Mouse (Mus musculus) layer of hippocampus, adult 8-10 months (tissue): ENCODE measurements around the gene Ms4a4b. TPM values are rescaled to one million over a fixed set of nuclear protein-coding genes. Genes with fewer than 3 reads are reported as not detected.
"Not testable (repeated sequence)": the region's sequence is repeated elsewhere in the genome, so short reads cannot be mapped to it uniquely, and the experiment has no call there.

Experiments used
- DNase-seq, 2 experiments: peaks; one replicate each; pipeline ENCODE4 v3.0.0; 2022; ENCODE audit warnings: low spot score in 2 of 2
- total RNA-seq, 4 experiments: library from RNA; stranded (reverse); gene quantifications; 2 replicates each; pipeline ENCODE4 v1.2.4; 2022

The Ms4a4b gene
- total RNA-seq, 4 experiments from 2014 or later, result 0.66 TPM; not detected in 3

DNA sequence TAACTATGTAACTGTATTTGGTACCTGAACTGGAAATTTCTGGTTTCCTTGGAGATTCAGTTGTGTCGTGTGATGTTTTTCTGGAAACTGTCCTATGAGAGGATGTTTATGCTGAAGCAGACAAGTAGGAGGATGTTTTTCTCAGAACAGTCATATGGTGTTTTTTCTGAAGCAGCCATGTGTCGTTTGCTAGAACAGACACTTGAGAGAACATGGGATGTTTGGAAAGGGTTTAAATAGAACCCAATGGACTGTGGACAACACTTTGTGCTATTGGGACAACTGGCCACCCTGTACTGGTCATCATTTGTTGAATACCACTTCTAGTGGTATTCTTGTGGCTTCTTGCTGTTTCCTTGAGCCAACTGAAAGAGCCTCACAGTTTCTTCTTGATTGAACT lies 42.4 kb downstream of the Ms4a4b start, which contains the start of gene Gm8369:
TSS of gene Gm8369 (plus strand) at position 193 of the 400 bp plus-strand sequence.
- DNase-seq, result peak; percentile 37 to 65

DNA sequence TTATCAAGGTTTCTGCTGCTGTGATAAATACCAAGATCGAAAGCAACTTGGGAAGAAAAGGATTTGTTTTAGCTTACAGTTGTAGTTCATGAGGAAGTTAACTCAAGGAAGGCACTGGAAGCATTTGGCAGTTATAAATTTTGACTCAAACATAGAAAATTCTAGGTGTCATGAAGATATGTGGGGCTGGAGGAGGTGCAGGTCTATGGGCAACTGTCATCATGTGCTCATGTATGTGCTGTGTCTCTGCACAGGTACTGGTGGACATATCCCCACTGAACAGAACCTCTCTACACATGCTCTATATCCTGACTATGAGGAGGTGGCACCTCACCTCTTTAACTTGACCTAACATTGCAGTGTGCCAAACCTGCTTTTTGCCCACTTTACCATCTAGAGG lies 43.2 kb downstream of the Ms4a4b start:
- DNase-seq, result no peak

DNA sequence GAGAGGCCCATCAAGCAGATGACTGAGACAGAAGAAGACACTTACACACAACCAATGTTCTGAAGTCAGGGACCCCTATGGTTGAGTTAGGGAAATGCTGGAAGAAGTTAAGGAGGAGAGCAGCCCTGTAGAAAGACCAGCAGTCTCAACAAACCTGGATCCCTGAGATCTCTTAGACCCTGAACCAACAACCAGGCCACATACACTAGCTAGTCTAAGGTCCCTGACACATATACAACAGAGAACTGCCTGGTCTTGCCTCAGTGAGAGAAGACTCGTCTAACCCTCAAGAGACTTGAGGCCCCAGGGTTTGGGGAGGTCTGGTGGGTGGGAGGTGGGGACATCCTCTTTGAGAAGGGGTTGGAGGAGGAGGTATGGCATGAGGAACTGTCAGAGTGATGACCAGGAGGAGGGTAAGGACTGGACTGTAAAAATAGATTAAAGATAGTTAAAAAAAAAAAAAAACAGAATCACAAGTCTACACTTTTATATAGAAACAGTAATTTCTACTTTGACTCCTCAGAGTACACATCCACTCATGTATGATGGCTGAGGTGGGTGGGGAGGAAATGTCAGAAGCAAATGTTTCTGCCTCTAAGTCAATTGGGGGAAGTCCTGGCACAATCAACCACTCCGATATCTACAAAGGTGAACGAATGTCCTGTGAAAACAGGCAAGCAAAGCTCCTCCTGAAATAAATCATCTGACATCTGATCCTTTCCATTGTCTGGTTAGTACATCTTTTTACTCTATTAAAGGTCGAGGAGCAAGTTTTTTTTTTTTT lies 48.2 kb downstream of the Ms4a4b start:
- no peak for DNase-seq

DNA sequence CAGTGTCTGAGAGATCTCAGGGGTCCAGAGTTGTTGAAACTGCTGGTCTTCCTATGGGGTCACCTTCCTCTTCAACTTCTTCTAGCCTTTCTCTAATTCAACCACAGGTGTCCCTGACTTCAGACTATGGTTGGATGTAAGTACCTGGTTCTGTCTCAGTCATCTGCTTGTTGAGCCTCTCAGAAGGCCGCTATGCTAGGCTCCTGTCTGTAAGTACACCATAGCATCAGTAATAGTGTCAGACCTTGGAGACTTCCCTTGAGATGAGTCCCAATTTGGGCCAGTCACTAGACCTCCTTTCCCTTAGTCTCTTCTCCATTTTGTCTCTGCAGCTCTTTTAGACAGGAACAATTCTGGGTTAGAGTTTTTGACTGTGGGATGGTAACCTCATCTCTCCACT lies 49.3 kb downstream of the Ms4a4b start:
- DNase-seq, result no peak

DNA sequence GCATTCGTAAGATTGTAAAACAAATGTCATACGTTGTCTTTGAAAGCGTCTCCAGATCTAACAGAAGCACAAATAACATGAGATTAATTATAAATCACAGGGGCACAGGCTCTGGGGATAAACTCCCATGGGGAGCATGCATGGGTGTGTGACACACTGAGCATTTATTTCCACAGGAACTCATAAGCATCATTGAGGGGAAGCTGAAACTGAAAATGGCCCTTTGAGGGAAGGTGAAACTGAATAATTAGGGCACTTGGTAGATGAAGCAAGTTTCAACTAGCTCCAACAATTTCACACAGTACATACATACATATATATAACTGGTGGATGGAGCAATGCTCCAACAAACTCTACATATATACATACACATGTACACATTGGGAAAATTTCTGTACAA lies 51.2 kb downstream of the Ms4a4b start:
- DNase-seq, result no peak

DNA sequence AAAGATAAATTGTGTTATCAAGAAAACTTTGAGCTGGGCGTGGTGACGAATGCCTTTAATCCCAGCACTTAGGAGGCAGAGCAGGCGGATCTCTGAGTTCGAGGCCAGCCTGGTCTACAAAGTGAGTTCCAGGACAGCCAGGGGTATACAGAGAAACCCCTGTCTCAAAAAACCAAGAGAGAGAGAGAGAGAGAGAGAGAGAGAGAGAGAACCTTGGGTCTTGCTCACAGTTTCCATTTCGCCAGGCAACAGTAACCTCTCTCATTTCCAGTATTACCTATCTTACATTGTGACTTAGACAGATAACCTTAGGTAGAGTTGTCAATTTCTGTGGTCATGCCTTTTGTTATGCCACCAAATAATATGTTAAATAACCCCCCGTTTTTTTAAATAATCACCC lies 53.0 kb downstream of the Ms4a4b start:
- no peak for DNase-seq

DNA sequence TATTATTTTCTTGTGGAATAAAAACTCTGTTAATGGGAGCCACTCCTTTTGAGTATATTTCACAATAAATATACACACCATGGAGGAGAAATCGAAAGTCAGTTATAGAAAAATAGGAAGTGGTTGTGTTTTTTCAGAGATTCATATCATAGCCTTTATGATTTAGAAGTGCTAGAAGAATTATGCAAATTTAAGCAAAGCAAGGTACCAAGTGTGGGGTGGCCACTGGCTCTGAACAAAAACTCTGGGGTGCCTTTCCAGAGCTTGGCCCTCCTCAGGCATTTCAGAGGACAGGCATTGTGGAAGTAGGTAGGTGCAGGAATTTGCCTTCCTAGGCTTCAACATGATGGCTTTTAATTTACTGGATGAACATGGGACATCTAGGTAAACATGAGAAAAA lies 53.9 kb downstream of the Ms4a4b start:
- DNase-seq, result not testable (repeated sequence)

DNA sequence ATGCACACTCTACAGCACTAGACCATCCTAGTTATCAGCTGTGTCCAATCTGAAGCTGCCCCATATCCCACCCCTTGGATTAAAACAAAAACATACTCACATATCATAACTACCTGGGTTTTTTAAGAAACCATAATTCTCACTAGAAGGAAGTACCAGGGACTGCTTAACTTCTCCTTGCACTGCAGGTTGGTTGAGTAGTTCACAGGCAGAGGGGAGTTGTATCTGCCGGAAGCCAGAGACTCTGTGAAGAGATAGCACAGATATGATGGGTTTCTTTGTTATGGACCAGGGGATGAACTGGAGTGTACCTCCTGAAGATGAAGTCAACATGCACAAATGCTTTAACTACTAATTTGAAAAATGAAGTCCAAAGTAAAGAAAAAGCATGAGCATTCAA lies 57.4 kb downstream of the Ms4a4b start:
- no peak for DNase-seq

DNA sequence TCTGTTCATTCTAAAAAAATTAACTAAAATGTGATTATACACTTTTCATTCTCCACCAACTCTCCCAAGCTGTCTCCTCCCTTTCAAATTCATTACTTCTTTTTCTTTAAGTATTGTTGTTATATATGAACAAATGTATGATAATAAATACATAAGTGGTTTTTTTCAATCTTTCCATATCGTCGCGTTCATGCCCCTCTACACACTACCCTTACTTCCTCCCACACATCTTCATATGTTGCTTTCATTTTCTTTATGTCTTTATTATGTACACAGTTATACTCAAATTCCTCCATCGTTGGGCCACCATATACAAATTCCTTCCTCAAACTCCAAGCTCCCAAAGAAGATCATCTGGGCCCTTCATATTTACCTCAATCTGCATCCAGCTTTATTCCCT lies 58.0 kb downstream of the Ms4a4b start:
- DNase-seq, result no peak

DNA sequence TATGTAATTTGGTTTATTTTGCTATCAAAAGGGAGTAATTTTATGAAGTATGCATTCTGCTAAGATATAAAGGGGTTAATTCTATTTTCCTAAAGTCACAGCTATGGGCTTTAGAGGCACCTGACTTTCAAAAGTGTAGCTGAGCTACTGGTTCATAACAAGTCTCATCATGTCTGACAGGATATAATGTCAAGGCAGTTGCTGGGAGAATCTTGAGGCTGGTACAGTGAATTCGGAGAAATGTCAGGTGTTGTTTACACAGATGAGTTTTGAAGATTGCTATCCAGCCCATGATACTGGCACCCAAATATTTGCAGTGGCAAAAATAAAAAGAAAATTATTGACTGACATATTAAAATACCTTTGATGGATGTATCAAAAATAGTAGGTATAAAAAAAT lies 61.5 kb downstream of the Ms4a4b start:
- no peak for DNase-seq

DNA sequence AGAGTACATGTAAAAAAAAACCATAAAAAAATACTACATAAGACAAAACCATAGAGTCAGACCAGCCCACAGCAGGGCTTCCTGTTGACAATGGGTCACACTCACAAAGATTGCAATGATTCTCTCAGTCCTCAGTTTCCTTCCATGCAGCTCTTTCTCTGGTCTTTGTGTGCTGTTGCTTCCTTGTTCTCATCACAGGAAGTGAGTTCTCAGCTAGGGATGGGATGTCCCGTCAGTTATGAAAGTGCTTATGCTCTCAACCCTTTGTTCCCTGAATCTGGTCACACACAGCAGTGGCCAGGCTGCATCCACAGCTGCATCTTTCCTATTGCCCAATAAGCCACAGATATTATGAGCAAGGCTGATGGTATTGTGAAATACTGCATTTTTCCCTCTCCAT lies 70.1 kb downstream of the Ms4a4b start:
- no peak for DNase-seq

DNA sequence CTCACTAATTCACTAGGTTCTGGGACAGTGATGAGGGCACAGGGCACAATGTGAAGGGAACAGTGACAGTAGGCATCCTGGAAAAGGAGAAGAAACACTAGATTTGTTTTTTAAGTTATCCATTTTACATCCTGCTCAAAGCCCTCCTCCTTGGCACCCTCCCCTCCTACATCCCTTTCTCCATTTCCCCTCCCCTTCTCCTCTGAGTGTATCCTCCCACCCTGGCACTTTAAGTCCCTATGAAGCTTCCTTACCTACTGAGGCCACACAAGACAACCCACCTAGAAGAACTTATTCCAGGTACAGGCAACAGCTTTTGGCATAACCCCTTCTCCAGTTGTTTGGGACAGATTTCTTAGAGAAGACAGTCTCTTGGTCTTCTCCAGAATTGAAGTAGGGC lies 72.9 kb downstream of the Ms4a4b start, which contains the start of gene Ms4a6b:
TSS of gene Ms4a6b (plus strand) at position 267 of the 400 bp plus-strand sequence.
- no peak for DNase-seq

Other genes starting within 250 kb of the Ms4a4b start
- not detected for gene Ms4a13, start 246.8 kb upstream of the Ms4a4b start, total RNA-seq
- gene Ms4a12, start 211.1 kb upstream of the Ms4a4b start, total RNA-seq, result not detected
- gene Ms4a1, start 177.3 kb upstream of the Ms4a4b start, total RNA-seq, result under 1 TPM in 1 of 4 experiments, not detected in 3; 0.09 TPM
- not detected for gene Ms4a5, start 159.7 kb upstream of the Ms4a4b start, total RNA-seq
- under 1 TPM in 1 of 4 experiments, not detected in 3; 0.10 TPM for gene Ms4a14, start 129.1 kb upstream of the Ms4a4b start, total RNA-seq
- gene Ms4a7, start 107.4 kb upstream of the Ms4a4b start, total RNA-seq, result under 1 TPM in 2 of 4 experiments, not detected in 2; 0.18 to 0.50 TPM
- gene Ms4a4a, start 68.0 kb upstream of the Ms4a4b start, total RNA-seq, result 1 to 10 TPM in 1 of 4 experiments, under 1 TPM in 3; 0.47 to 1.1 (median 0.67) TPM
- gene Ms4a4c, start 38.8 kb upstream of the Ms4a4b start, total RNA-seq, result under 1 TPM in 1 of 4 experiments, not detected in 3; 0.82 TPM
- 1 to 10 TPM in 3 of 4 experiments, under 1 TPM in 1; 0.76 to 5.8 (median 2.8) TPM for gene Ms4a6c, start 25.8 kb downstream of the Ms4a4b start, total RNA-seq
- gene Gm8369, start 42.4 kb downstream of the Ms4a4b start, total RNA-seq, result under 1 TPM; 0.21 to 0.72 (median 0.54) TPM
- gene Ms4a6b, start 73.0 kb downstream of the Ms4a4b start, total RNA-seq, result 1 to 10 TPM in 3 of 4 experiments, under 1 TPM in 1; 0.94 to 3.3 (median 2.2) TPM
- not detected for gene Ms4a4d, start 93.2 kb downstream of the Ms4a4b start, total RNA-seq
- gene Ms4a6d, start 161.3 kb downstream of the Ms4a4b start, total RNA-seq, result 1 to 10 TPM; 1.7 to 4.7 (median 2.7) TPM
- not detected for gene Ms4a2, start 180.2 kb downstream of the Ms4a4b start, total RNA-seq
- under 1 TPM in 1 of 4 experiments, not detected in 3; 0.40 TPM for gene Ms4a3, start 197.3 kb downstream of the Ms4a4b start, total RNA-seq
- gene Oosp2, start 217.0 kb downstream of the Ms4a4b start, total RNA-seq, result not detected
- not detected for gene Oosp1, start 247.6 kb downstream of the Ms4a4b start, total RNA-seq